Mouse (Mus musculus): ENCODE results near the gene 2300002M23Rik. TPM values are rescaled to one million over a fixed set of nuclear protein-coding genes. Genes with fewer than 3 reads are reported as not detected.

The 2300002M23Rik gene
- polyA plus RNA-seq, 1 experiment from 2014 or later, result not detected

DNA sequence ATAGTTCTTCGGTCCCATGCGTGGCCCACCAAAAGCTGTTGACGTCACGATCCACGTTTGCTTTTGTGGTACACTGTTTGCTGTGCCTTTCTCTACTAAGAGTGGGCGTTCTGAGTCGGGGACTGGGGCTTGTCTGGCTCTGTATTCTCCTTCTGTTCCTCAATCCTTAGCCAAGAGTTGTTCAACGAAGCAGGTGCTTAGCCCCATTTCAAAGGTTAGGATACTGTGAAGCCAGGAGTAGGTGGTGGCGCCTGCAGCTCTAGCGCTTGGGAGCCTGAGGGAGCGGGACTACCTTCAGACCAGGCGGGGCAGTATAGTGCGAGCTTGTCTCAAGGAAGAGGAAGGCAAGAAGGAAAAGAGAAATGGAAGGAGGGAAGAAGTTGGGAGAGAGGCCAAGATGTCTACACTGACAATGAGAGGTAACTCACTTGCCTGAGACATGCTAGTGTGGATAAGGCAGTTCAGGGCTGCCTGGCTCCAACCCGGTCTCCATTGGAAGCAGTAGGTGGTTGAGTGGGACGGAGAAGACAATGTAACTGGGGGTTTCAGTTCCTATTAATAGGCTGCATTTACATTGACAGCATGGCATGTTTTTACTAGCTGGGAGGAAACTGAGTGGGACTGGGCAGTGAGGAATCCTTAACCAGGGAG, 24.4 kb upstream of the 2300002M23Rik start:
- Histone ChIP-seq H3K36me3 (ENCODE audit: insufficient read depth, low read length) (no peaks in the 10 kb centered on the region), H3K4me3 (ENCODE audit: low read length) (no peak overlapping the region), H3K9ac (replicated peaks; ENCODE audit: low read length) (no peak overlapping the region), H3K4me2 (replicated peaks; ENCODE audit: low read depth, low read length) (no peak overlapping the region), H3K27me3 (ENCODE audit: insufficient read depth, low read length) (no peaks in the 10 kb centered on the region), H3K4me1 (ENCODE audit: insufficient read depth, low read length) (0 out of 2 replicates have a peak, but pooled peaks cover 5% of the 10 kb centered on the region), H3K9me3 (ENCODE audit: low read length) (no peaks in the 10 kb centered on the region), H3K27ac (ENCODE audit: low read length) (no peak overlapping the region)
- ATAC-seq (ENCODE audit: low FRiP score, low TSS enrichment), result no peak
- 85% methylated on average over 15 of the region's 15 CpGs for WGBS

GRCm38 (mm10) chr17:35543412-35543861, 23.8 kb upstream of the 2300002M23Rik start:
- Histone ChIP-seq H3K4me2 (replicated peaks; ENCODE audit: low read depth, low read length) (no peak overlapping the region), H3K9me3 (ENCODE audit: low read length) (no peaks in the 10 kb centered on the region), H3K36me3 (ENCODE audit: insufficient read depth, low read length) (no peaks in the 10 kb centered on the region), H3K4me1 (ENCODE audit: insufficient read depth, low read length) (0 out of 2 replicates have a peak, but pooled peaks cover 5% of the 10 kb centered on the region), H3K27ac (ENCODE audit: low read length) (no peak overlapping the region), H3K27me3 (ENCODE audit: insufficient read depth, low read length) (no peaks in the 10 kb centered on the region), H3K4me3 (ENCODE audit: low read length) (no peak overlapping the region), H3K9ac (replicated peaks; ENCODE audit: low read length) (no peak overlapping the region)
- no peak for ATAC-seq (ENCODE audit: low FRiP score, low TSS enrichment)
- WGBS, result 59% methylated on average over 14 of the region's 14 CpGs

- no peaks in the 10 kb centered on the region for H3K36me3 ChIP-seq (ENCODE audit: insufficient read depth, low read length)
- no peak overlapping the region for H3K4me3 ChIP-seq (ENCODE audit: low read length)
- no peaks in the 10 kb centered on the region for H3K9me3 ChIP-seq (ENCODE audit: low read length)
- no peaks in the 10 kb centered on the region for H3K27me3 ChIP-seq (ENCODE audit: insufficient read depth, low read length)
- 74% methylated on average over 6 of the region's 6 CpGs for WGBS
- no peak overlapping the region for H3K9ac ChIP-seq (replicated peaks; ENCODE audit: low read length)
- H3K27ac ChIP-seq (ENCODE audit: low read length), result no peak overlapping the region
- H3K4me1 ChIP-seq (ENCODE audit: insufficient read depth, low read length), result 0 out of 2 replicates have a peak, but pooled peaks cover 5% of the 10 kb centered on the region
- ATAC-seq (ENCODE audit: low FRiP score, low TSS enrichment), result no peak
- H3K4me2 ChIP-seq (replicated peaks; ENCODE audit: low read depth, low read length), result no peak overlapping the region
These were observed 23.2 kb upstream of the 2300002M23Rik start for GRCm38 (mm10) chr17:35544001-35544400.

DNA sequence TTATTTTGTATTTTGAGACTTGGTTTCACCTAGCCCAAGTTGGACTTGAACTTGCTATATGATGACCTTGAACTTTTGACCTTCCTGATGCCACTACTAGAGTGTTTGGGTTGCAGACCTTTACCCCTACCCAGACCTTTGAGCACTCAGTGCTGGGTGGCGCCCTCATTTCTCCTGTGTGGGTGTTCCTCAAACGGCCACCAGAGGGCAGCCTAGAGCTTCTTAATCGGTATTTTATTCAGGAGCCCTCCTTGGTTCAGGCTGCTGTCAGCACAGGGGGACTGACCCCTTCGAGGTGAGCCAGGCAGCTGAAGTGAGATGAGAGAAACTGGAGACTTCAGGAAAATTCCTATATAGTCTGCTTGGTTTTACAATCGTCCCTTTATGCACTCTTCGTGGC, 22.6 kb upstream of the 2300002M23Rik start:
- no peak overlapping the region for H3K4me3 ChIP-seq (ENCODE audit: low read length)
- H3K36me3 ChIP-seq (ENCODE audit: insufficient read depth, low read length), result no peaks in the 10 kb centered on the region
- H3K4me1 ChIP-seq (ENCODE audit: insufficient read depth, low read length), result peaks cover 10% of the 10 kb centered on the region
- no peak overlapping the region for H3K27ac ChIP-seq (ENCODE audit: low read length)
- peak; percentile 40; the same call in 1 of the 2 replicates for ATAC-seq (ENCODE audit: low FRiP score, low TSS enrichment)
- H3K4me2 ChIP-seq (replicated peaks; ENCODE audit: low read depth, low read length), result no peak overlapping the region
- H3K9me3 ChIP-seq (ENCODE audit: low read length), result no peaks in the 10 kb centered on the region
- no peaks in the 10 kb centered on the region for H3K27me3 ChIP-seq (ENCODE audit: insufficient read depth, low read length)
- 39% methylated on average over 6 of the region's 6 CpGs for WGBS
- H3K9ac ChIP-seq (replicated peaks; ENCODE audit: low read length), result no peak overlapping the region

- H3K27ac ChIP-seq (ENCODE audit: low read length), result no peak overlapping the region
- no peaks in the 10 kb centered on the region for H3K9me3 ChIP-seq (ENCODE audit: low read length)
- no peak overlapping the region for H3K9ac ChIP-seq (replicated peaks; ENCODE audit: low read length)
- H3K36me3 ChIP-seq (ENCODE audit: insufficient read depth, low read length), result no peaks in the 10 kb centered on the region
- ATAC-seq (ENCODE audit: low FRiP score, low TSS enrichment), result no peak
- no peak overlapping the region for H3K4me2 ChIP-seq (replicated peaks; ENCODE audit: low read depth, low read length)
- H3K27me3 ChIP-seq (ENCODE audit: insufficient read depth, low read length), result no peaks in the 10 kb centered on the region
- no peak overlapping the region for H3K4me3 ChIP-seq (ENCODE audit: low read length)
- 60% methylated on average over 2 of the region's 2 CpGs for WGBS
- H3K4me1 ChIP-seq (ENCODE audit: insufficient read depth, low read length), result peaks cover 13% of the 10 kb centered on the region
These were observed 19.8 kb upstream of the 2300002M23Rik start for GRCm38 (mm10) chr17:35547465-35547864.

DNA sequence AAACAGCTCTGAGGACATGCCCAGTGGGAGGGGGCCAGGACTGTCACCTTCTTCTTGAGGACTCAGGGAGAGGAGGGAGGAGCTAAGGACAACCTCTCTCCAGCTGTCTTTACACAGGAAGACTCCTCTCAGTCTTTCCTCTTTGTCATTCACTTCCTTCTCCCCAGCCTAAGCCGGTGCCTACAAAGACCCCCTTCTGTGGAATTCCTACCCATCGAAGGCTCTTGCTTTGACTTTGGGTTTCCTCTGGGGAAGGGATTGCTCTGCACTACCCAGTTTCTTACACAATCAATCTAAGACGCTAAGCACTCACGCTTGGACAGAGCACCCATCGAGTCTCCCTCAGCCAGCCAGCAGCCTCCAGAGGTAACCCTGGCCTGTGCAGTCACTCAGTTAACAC, 18.6 kb upstream of the 2300002M23Rik start:
- Histone ChIP-seq H3K9me3 (ENCODE audit: low read length) (no peaks in the 10 kb centered on the region), H3K9ac (replicated peaks; ENCODE audit: low read length) (no peak overlapping the region), H3K27ac (ENCODE audit: low read length) (no peak overlapping the region), H3K4me1 (ENCODE audit: insufficient read depth, low read length) (peaks cover 13% of the 10 kb centered on the region), H3K4me2 (replicated peaks; ENCODE audit: low read depth, low read length) (no peak overlapping the region), H3K4me3 (ENCODE audit: low read length) (no peak overlapping the region), H3K36me3 (ENCODE audit: insufficient read depth, low read length) (no peaks in the 10 kb centered on the region), H3K27me3 (ENCODE audit: insufficient read depth, low read length) (no peaks in the 10 kb centered on the region)
- 24% methylated on average over 5 of the region's 5 CpGs for WGBS
- no peak for ATAC-seq (ENCODE audit: low FRiP score, low TSS enrichment)

GRCm38 (mm10) chr17:35549437-35550142, 17.7 kb upstream of the 2300002M23Rik start:
- Histone ChIP-seq H3K36me3 (ENCODE audit: insufficient read depth, low read length) (no peaks in the 10 kb centered on the region), H3K9me3 (ENCODE audit: low read length) (no peaks in the 10 kb centered on the region), H3K4me1 (ENCODE audit: insufficient read depth, low read length) (peaks cover 13% of the 10 kb centered on the region), H3K4me3 (ENCODE audit: low read length) (no peak overlapping the region), H3K27ac (ENCODE audit: low read length) (peak overlapping the region; percentile 63), H3K4me2 (replicated peaks; ENCODE audit: low read depth, low read length) (peak overlapping the region; percentile 10; the same call in 1 of the 2 replicates), H3K27me3 (ENCODE audit: insufficient read depth, low read length) (no peaks in the 10 kb centered on the region), H3K9ac (replicated peaks; ENCODE audit: low read length) (no peak overlapping the region)
- 36% methylated on average over 15 of the region's 15 CpGs for WGBS
- peak; percentile 53 for ATAC-seq (ENCODE audit: low FRiP score, low TSS enrichment)

GRCm38 (mm10) chr17:35550143-35550494, 17.1 kb upstream of the 2300002M23Rik start:
- Histone ChIP-seq H3K4me2 (replicated peaks; ENCODE audit: low read depth, low read length) (no peak overlapping the region), H3K9ac (replicated peaks; ENCODE audit: low read length) (no peak overlapping the region), H3K4me1 (ENCODE audit: insufficient read depth, low read length) (peaks cover 13% of the 10 kb centered on the region), H3K4me3 (ENCODE audit: low read length) (no peak overlapping the region), H3K36me3 (ENCODE audit: insufficient read depth, low read length) (no peaks in the 10 kb centered on the region), H3K9me3 (ENCODE audit: low read length) (no peaks in the 10 kb centered on the region), H3K27ac (ENCODE audit: low read length) (peak overlapping the region; percentile 63; the same call in 1 of the 2 replicates), H3K27me3 (ENCODE audit: insufficient read depth, low read length) (no peaks in the 10 kb centered on the region)
- WGBS, result 94% methylated on average over 4 of the region's 4 CpGs
- no peak for ATAC-seq (ENCODE audit: low FRiP score, low TSS enrichment)

GRCm38 (mm10) chr17:35550871-35551270, 16.4 kb upstream of the 2300002M23Rik start:
- WGBS, result 28% methylated on average over 8 of the region's 8 CpGs

GRCm38 (mm10) chr17:35551881-35552414, 15.3 kb upstream of the 2300002M23Rik start, which contains the start of gene Cdsn:
TSS of gene Cdsn (plus strand) at chr17:35552128.
- peaks cover 8% of the 10 kb centered on the region for H3K4me1 ChIP-seq (ENCODE audit: insufficient read depth, low read length)
- H3K9ac ChIP-seq (replicated peaks; ENCODE audit: low read length), result no peak within 1 kb of the TSS
- no peak within 1 kb of the TSS for H3K4me2 ChIP-seq (replicated peaks; ENCODE audit: low read depth, low read length)
- H3K27ac ChIP-seq (ENCODE audit: low read length), result no peak within 1 kb of the TSS
- H3K4me3 ChIP-seq (ENCODE audit: low read length), result no peak within 1 kb of the TSS
- WGBS, result 70% methylated on average over 10 of the region's 10 CpGs
- H3K27me3 ChIP-seq (ENCODE audit: insufficient read depth, low read length), result no peaks in the 10 kb centered on the region
- ATAC-seq (ENCODE audit: low FRiP score, low TSS enrichment), result no peak
- H3K9me3 ChIP-seq (ENCODE audit: low read length), result no peaks in the 10 kb centered on the region
- H3K36me3 ChIP-seq (ENCODE audit: insufficient read depth, low read length), result no peaks in the 10 kb centered on the region

More at GRCm38 (mm10) chr17:35550871-35551270, 16.4 kb upstream of the 2300002M23Rik start:
- Histone ChIP-seq H3K36me3 (ENCODE audit: insufficient read depth, low read length) (no peaks in the 10 kb centered on the region), H3K27ac (ENCODE audit: low read length) (no peak overlapping the region), H3K4me1 (ENCODE audit: insufficient read depth, low read length) (peaks cover 13% of the 10 kb centered on the region), H3K27me3 (ENCODE audit: insufficient read depth, low read length) (no peaks in the 10 kb centered on the region), H3K9ac (replicated peaks; ENCODE audit: low read length) (no peak overlapping the region), H3K9me3 (ENCODE audit: low read length) (no peaks in the 10 kb centered on the region), H3K4me2 (replicated peaks; ENCODE audit: low read depth, low read length) (no peak overlapping the region), H3K4me3 (ENCODE audit: low read length) (no peak overlapping the region)
- ATAC-seq (ENCODE audit: low FRiP score, low TSS enrichment), result no peak
